Mouse (Mus musculus) intestine, embryonic 16.5 days (tissue): ENCODE measurements around the gene Alg12. TPM values are rescaled to one million over a fixed set of nuclear protein-coding genes. Genes with fewer than 3 reads are reported as not detected.

Experiments
- ATAC-seq: fragments of 200-750 bp; cut with Nextera tagmentation; 2 replicates; pipeline ENCODE4 v1.8.0; 2017; ENCODE audit warnings: moderate TSS enrichment, moderate library complexity
- H3K27ac ChIP-seq: fragments of 300-500 bp; sonication (generic); 2 replicates; pipeline ENCODE4 v1.5.1; 2014; ENCODE audit warnings: mild to moderate bottlenecking, low read length
- H3K27me3 ChIP-seq: fragments of 300-500 bp; sonication (generic); replicated peaks from 2 replicates; pipeline ENCODE4 v1.6.1; 2014; ENCODE audit warnings: low read length, control low read depth, mixed read lengths; ENCODE audit not compliant: control insufficient read depth, insufficient read depth
- H3K36me3 ChIP-seq: fragments of 300-500 bp; sonication (generic); 2 replicates; pipeline ENCODE4 v1.6.1; 2014; ENCODE audit warnings: low read length, control low read depth; ENCODE audit not compliant: control insufficient read depth, insufficient read depth
- H3K4me1 ChIP-seq: fragments of 300-500 bp; sonication (generic); 2 replicates; pipeline ENCODE4 v1.6.1; 2014; ENCODE audit warnings: low read length, control low read depth, mixed read lengths; ENCODE audit not compliant: control insufficient read depth, insufficient read depth
- H3K4me2 ChIP-seq: fragments of 300-500 bp; sonication (generic); 2 replicates; pipeline ENCODE4 v1.6.1; 2014; ENCODE audit warnings: low read depth, low read length, control low read depth
- H3K4me3 ChIP-seq: fragments of 300-500 bp; sonication (generic); 2 replicates; pipeline ENCODE4 v1.5.1; 2014; ENCODE audit warnings: mild to moderate bottlenecking, low read length
- H3K9ac ChIP-seq: fragments of 300-500 bp; sonication (generic); 2 replicates; pipeline ENCODE4 v1.6.1; 2014; ENCODE audit warnings: low read depth, low read length
- H3K9me3 ChIP-seq: fragments of 300-500 bp; sonication (generic); 2 replicates; pipeline ENCODE4 v1.6.1; 2016; ENCODE audit warnings: low read length, control low read depth; ENCODE audit not compliant: control insufficient read depth
- WGBS: fragments of 180-500 bp; shearing (Covaris S2); extraction: QIAGEN DNeasy Blood & Tissue Kit; methylation state at CpG from one replicate; pipeline ENCODE4 v1.1.7; 2014; 5-methylcytosine and 5-hydroxymethylcytosine counted together
- polyA plus RNA-seq: library from polyadenylated mRNA; unstranded; fragments of >200 nt; fragmentation: Nextera tagmentation; extraction: Ambion mirVana; gene quantifications from 2 replicates; pipeline ENCODE4 v1.2.1, GENCODE M21; 2015

Alg12 gene
- polyA plus RNA-seq, 1 experiment from 2014 or later = 16.9 TPM

- Histone ChIP-seq H3K27ac (peak overlapping the region; percentile 97), H3K4me3 (peak overlapping the region; percentile 91), H3K9me3 (no peaks in the 10 kb centered on the region), H3K36me3 (peaks cover 11% of the 10 kb centered on the region), H3K9ac (peak overlapping the region; percentile 95), H3K4me2 (peak overlapping the region; percentile 88), H3K4me1 (peaks cover 37% of the 10 kb centered on the region), H3K27me3 (no peaks in the 10 kb centered on the region)
- under 1% methylated on average over 97 of the region's 98 CpGs for WGBS
- ATAC-seq = peak; percentile 1; the same call in 1 of the 2 replicates
Measured at GRCm38 (mm10) chr15:88862881-88863694, 44.0 kb upstream of the Alg12 start.

GRCm38 (mm10) chr15:88861772-88862622 is 42.9 kb upstream of the Alg12 start, which contains the start of gene Pim3:
TSS of gene Pim3 (plus strand) at chr15:88862186.
- Histone ChIP-seq H3K4me2 (peak within 1 kb of the TSS; percentile 88), H3K4me1 (peaks cover 26% of the 10 kb centered on the region), H3K27me3 (no peaks in the 10 kb centered on the region), H3K27ac (peak within 1 kb of the TSS; percentile 97), H3K36me3 (peaks cover 11% of the 10 kb centered on the region), H3K9ac (peak within 1 kb of the TSS; percentile 95), H3K4me3 (peak within 1 kb of the TSS; percentile 91), H3K9me3 (no peaks in the 10 kb centered on the region)
- under 1% methylated on average over 107 of the region's 107 CpGs for WGBS
- peak; percentile 87 for ATAC-seq

- 93% methylated on average over 3 of the region's 3 CpGs for WGBS
- Histone ChIP-seq H3K4me3 (no peak overlapping the region), H3K4me1 (peaks cover 17% of the 10 kb centered on the region), H3K36me3 (peaks cover 11% of the 10 kb centered on the region), H3K9me3 (no peaks in the 10 kb centered on the region), H3K9ac (no peak overlapping the region), H3K27ac (no peak overlapping the region), H3K27me3 (no peaks in the 10 kb centered on the region), H3K4me2 (no peak overlapping the region)
- no peak for ATAC-seq
Measured at GRCm38 (mm10) chr15:88860781-88861180, 41.7 kb upstream of the Alg12 start.

GRCm38 (mm10) chr15:88859206-88859970 is 40.3 kb upstream of the Alg12 start:
- H3K27ac ChIP-seq = no peak overlapping the region
- no peak for ATAC-seq

GRCm38 (mm10) chr15:88858707-88859106 is 39.6 kb upstream of the Alg12 start:
- H3K9me3 ChIP-seq = no peaks in the 10 kb centered on the region
- H3K4me1 ChIP-seq = peaks cover 21% of the 10 kb centered on the region
- no peak for ATAC-seq
- no peak overlapping the region for H3K9ac ChIP-seq
- no peak overlapping the region for H3K4me2 ChIP-seq
- H3K4me3 ChIP-seq = no peak overlapping the region
- 75% methylated on average over 2 of the region's 2 CpGs for WGBS
- H3K36me3 ChIP-seq = no peaks in the 10 kb centered on the region
- no peaks in the 10 kb centered on the region for H3K27me3 ChIP-seq
- no peak overlapping the region for H3K27ac ChIP-seq

More at GRCm38 (mm10) chr15:88859206-88859970, 40.3 kb upstream of the Alg12 start:
- Histone ChIP-seq H3K4me3 (no peak overlapping the region), H3K9me3 (no peaks in the 10 kb centered on the region), H3K36me3 (peaks cover 2% of the 10 kb centered on the region; the same call in 1 of the 2 replicates), H3K4me2 (no peak overlapping the region), H3K27me3 (no peaks in the 10 kb centered on the region), H3K4me1 (peaks cover 21% of the 10 kb centered on the region), H3K9ac (no peak overlapping the region)
- WGBS = 71% methylated on average over 8 of the region's 8 CpGs

GRCm38 (mm10) chr15:88858141-88858541 is 39.0 kb upstream of the Alg12 start:
- no peak overlapping the region for H3K27ac ChIP-seq
- H3K4me1 ChIP-seq = peaks cover 22% of the 10 kb centered on the region
- H3K4me3 ChIP-seq = no peak overlapping the region
- H3K27me3 ChIP-seq = no peaks in the 10 kb centered on the region
- 90% methylated on average over 3 of the region's 3 CpGs for WGBS
- 0 out of 2 replicates have a peak overlapping the region, but pooled peaks have one; percentile 1 for H3K9ac ChIP-seq
- H3K36me3 ChIP-seq = no peaks in the 10 kb centered on the region
- no peaks in the 10 kb centered on the region for H3K9me3 ChIP-seq
- H3K4me2 ChIP-seq = no peak overlapping the region
- no peak for ATAC-seq

- 90% methylated on average over 7 of the region's 7 CpGs for WGBS
- ATAC-seq = no peak
Measured at GRCm38 (mm10) chr15:88857361-88857760, 38.2 kb upstream of the Alg12 start.

GRCm38 (mm10) chr15:88856613-88857012 is 37.5 kb upstream of the Alg12 start:
- no peaks in the 10 kb centered on the region for H3K36me3 ChIP-seq
- H3K27me3 ChIP-seq = no peaks in the 10 kb centered on the region
- no peak overlapping the region for H3K4me2 ChIP-seq
- no peak for ATAC-seq
- WGBS = 83% methylated on average over 5 of the region's 5 CpGs
- H3K9ac ChIP-seq = no peak overlapping the region
- no peaks in the 10 kb centered on the region for H3K9me3 ChIP-seq
- H3K4me1 ChIP-seq = peaks cover 27% of the 10 kb centered on the region
- no peak overlapping the region for H3K4me3 ChIP-seq
- H3K27ac ChIP-seq = no peak overlapping the region

More at GRCm38 (mm10) chr15:88857361-88857760, 38.2 kb upstream of the Alg12 start:
- no peaks in the 10 kb centered on the region for H3K36me3 ChIP-seq
- H3K4me1 ChIP-seq = peaks cover 23% of the 10 kb centered on the region
- H3K9me3 ChIP-seq = no peaks in the 10 kb centered on the region
- no peaks in the 10 kb centered on the region for H3K27me3 ChIP-seq
- no peak overlapping the region for H3K4me2 ChIP-seq
- no peak overlapping the region for H3K9ac ChIP-seq
- H3K4me3 ChIP-seq = no peak overlapping the region
- H3K27ac ChIP-seq = no peak overlapping the region
